Mouse (Mus musculus) liver, adult 2 months (tissue): ENCODE results near the gene Ptpdc1.

Experiments used
- CTCF ChIP-seq: fragments of 200-500 bp; IDR thresholded peaks from 2 replicates; pipeline ENCODE4 v1.5.1; 2011; ENCODE audit warnings: low read depth, low read length, control low read depth
- POLR2A ChIP-seq: fragments of 200-500 bp; IDR thresholded peaks from 2 replicates; pipeline ENCODE4 v1.6.1; 2011; ENCODE audit warnings: low read length, control low read depth; ENCODE audit not compliant: insufficient read depth; ENCODE audit errors: extremely low read depth

DNA sequence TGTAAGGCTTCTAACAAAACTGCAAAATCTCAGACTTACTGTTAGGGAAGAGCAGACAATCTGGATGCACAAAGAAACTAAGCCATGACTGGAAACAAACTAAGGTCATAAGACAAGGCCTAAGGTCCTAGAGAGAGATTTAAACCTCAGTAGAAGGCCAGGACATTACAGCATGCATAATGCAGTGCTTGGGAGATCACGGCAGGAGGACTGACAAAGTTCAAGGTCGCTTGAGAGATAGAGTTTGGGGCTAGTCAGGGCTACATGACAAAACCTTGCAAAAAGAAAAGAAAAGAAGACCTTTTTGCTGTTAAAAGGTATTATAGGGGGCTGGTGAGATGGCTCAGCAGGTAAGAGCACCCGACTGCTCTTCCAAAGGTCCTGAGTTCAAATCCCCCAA, 22.2 kb downstream of the Ptpdc1 start:
- TF ChIP-seq CTCF (no peak), POLR2A (no peak)
